Mouse (Mus musculus): Measurements from ENCODE around the gene Mre11a.

DNA sequence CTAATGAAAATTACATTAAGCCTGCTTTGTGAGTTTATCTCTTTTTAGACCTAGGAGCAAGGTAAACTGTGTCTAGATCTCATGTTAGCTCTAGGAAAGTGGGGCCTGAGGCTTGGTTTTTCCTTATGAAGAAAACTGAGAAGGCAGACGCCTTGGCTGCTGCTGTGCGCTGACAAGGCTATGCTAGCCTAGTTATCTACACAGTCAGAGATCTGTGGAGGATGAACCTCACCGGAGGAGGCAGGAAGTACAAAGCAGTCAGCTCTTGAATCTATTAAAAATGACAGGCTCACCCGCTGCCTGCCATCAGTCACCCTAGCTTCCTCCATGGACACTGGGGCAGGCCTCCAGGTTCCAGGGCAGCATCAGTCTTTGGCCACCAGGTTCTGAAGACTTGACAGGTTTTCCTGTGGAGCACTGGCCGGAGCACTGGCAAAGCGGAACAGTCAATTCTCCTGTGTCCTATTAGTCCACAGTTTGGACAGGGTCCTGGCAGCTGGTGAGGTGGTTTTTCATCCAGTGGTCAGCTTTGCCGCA lies 73.8 kb downstream of the Mre11a start:
- TF ChIP-seq POLR2A (IDR thresholded peaks at IDR 0.05; ENCODE audit: borderline replicate concordance, extremely low read depth, low read depth, low read length) (no peak), CTCF (IDR thresholded peaks at IDR 0.05; ENCODE audit: insufficient read depth, low read length) (no peak)
